Mouse (Mus musculus) brain, embryonic 14.5 days (tissue): ENCODE measurements around the gene Erc2.

Experiments
- CTCF ChIP-seq: fragments of 200-500 bp; IDR thresholded peaks from 2 replicates; pipeline ENCODE4 v1.5.1; 2012; ENCODE audit warnings: inconsistent platforms, mild to moderate bottlenecking, moderate library complexity, borderline replicate concordance; ENCODE audit not compliant: insufficient read depth, insufficient read length; ENCODE audit errors: extremely low read depth
- POLR2A ChIP-seq: fragments of 200-500 bp; IDR thresholded peaks from 2 replicates; pipeline ENCODE4 v1.6.1; 2012; ENCODE audit warnings: mild to moderate bottlenecking, inconsistent platforms, borderline replicate concordance; ENCODE audit not compliant: poor library complexity, insufficient read depth, insufficient read length, severe bottlenecking; ENCODE audit errors: extremely low read depth

GRCm38 (mm10) chr14:28164642-28165408 is 542.6 kb downstream of the Erc2 start:
- TF ChIP-seq CTCF (no peak), POLR2A (no peak)
